Mouse (Mus musculus): ENCODE results near the gene Gcnt2. TPM values are rescaled to one million over a fixed set of nuclear protein-coding genes. Genes with fewer than 3 reads are reported as not detected.
"Not testable (repeated sequence)": the region's sequence is repeated elsewhere in the genome, so short reads cannot be mapped to it uniquely, and the experiment has no call there.

Gcnt2 gene
- polyA plus RNA-seq, 3 experiments from 2014 or later = 0.17 to 1.1 TPM; not detected in 1

DNA sequence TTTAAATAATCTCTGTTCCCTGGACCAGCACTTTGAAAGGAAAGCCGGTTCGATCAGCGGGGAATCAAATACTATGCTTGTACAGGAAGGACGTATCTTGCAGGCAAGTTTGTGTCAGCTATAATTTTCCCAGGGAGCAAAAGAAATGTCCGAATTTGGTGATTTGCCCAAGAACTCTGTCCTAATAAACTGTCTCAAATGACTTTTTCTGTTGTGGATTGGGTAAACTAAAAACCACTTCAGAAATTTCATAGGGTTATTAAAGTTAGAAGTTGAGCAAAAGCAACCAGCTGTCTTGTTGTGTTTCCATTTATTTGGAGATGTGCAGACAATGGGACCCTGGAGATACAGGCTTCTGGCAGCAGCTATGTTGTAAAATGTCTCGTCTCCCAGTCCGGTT lies 47.7 kb downstream of the Gcnt2 start:
- ATAC-seq = no peak

DNA sequence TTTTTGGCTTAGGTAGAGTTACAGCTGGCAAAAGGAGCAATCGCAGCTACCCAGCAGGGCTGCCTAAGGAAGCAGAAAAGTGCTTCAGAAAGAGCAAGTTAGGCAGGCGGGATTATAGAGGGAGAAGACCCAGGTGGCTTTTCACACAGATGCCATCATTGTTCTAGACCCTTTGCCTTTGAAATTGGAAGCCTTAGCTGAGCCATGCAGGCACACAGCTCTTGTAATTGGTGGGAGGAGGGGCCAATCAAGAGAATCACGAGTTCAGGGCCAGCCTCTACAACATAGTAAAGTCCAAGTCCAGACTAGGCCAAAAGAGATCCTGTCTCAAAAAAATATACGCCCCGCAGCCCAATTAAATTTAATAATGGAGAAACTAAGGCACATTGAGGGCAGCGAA lies 48.5 kb downstream of the Gcnt2 start:
- ATAC-seq = no peak

DNA sequence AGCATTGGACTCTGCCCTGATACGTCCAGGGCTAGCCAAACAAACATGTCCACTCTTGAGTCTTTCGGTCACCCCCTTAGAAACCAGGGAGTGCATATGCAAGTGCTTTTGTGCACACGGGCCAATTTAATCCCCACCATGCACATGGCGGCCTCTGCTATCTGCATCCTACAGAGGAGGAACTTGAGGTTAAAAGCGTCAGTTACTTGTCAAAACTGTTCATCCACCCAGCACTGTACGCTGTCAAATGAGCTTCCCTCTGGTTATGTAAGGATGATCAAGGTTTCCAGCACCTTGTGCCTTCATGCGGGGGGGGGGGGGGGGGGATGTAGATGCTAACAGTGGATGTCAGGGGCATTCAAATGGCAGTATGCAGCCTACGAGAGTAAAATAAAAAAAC lies 49.5 kb downstream of the Gcnt2 start:
- no peak for ATAC-seq

DNA sequence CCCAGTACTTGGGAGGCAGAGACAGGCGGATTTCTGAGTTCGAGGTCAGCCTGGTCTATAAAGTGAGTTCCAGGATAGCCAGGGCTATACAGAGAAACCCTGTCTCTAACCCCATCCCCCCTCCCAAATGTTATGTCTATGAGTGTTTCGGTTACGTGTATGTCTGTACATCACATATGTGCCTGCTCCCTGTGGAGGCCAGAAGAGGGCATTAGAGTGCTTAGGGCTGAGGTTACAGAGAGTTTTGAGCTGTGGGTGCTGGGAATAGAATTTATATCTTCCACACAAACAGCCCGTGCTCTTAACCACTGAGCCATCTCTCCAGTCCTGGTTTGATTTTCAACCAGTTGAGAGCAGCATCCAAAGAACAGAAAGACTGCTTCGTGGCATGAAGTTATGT lies 50.5 kb downstream of the Gcnt2 start:
- no peak for ATAC-seq

DNA sequence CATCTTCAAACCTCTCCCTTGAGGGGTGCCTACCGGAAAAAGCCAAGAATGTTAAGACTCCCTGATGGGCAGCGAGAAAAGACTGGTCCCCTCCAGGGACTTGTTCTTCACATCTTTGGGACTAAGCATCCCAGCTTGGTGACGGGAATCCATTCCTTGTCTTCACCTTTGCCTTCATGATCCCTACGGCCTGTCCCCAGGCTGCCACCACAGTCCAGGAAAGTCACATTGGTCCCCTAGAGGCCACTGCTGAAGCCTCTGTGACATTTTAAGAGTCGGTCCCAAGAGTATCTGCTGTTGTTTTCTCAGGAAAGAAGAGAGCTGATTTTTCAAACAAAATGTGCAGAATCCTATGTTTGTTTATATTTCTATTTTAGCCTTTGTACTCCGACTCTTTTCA lies 52.4 kb downstream of the Gcnt2 start:
- no peak for ATAC-seq

DNA sequence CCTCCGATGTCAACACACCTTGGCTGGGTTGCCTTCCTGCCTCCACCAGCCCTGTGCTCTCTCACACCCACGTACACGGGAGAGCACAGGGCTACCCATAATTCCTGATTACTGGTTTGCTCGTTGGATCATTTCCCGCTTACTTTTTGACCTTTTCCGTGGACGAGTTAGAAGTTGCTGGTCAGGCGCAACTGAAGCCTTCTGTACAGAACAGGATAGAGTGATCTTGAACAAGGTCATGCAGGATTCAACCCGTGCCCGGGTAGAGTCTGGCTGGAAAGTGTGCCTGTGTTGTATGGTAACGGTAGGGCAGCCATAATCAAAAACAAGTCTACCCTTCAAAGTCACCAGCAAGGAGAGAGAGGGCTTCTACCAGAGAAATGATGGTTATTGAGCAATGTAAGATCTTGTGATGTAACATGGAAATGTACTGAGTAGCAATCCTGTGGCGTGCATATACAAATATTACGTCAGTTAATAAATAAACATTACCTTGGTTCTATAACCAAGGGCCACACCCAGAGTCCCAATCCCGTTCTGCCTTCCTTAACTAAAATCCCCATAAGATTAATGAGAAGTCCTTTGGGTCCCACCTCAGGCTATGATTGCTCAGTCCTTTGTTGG lies 54.0 kb downstream of the Gcnt2 start:
- no peak for ATAC-seq

DNA sequence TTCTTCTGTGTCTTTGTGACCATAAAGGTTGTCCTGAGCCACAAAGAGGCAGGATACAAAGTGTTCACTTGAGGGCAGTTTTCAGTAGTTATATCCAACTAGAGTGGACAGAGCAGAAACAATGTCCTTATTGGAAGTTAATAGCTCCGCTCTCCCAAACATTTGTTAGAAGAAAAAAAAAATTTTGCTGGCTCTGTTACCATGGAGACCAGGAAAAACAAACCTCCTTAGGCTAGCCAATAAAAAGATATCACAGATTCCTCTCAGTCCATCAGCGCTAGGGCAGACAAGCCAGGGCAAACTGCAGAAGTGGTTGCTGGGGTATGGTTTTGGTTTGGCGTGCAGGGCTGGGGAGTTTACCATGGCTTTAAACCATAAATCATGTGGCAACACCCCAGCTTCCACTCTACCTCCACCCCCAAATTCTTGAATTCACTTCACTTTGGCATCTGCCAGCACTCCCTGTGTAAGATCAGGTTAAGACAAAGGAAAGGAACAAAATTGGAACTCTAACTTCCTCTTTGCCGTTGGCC lies 54.6 kb downstream of the Gcnt2 start:
- no peak for ATAC-seq

DNA sequence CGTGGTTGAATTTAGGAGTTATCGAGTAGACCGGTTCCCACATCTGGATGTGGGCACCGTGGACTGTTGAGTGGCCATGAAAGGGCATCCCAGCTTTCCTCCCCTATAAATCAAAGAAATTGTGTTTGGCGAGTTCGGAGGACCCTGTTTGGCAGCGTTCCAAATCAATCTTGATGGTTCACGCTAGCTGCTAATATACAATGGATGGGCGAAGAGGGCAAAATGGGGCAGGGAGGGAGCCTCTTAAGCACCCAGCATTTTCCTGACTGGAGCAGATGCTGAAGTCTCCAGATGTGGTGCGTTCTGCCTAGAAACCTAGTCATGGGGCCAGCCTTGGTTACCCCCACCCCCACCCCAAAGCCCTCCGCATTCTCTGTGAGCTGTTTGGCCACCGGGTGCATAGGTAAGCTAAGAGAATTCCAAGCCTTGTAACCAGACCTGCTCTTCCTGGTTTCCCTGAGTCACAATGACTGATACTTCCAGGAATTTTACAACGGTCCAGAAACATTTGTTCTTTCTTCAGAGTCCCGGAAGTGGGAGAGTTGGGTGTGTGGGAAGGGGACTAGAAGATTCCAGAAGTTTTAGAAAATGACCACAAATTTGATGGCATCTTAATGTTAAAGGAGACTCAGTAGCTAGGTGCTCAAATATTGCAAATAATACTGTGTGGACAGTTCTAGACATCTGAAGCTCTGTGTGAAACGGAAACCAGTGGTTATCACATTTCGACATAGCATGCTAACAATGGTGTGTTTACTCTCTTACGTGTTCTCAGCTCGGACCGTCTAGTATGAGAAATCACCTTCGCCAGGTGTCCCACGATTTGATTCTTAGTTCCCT lies 57.0 kb downstream of the Gcnt2 start:
- no peak for ATAC-seq

DNA sequence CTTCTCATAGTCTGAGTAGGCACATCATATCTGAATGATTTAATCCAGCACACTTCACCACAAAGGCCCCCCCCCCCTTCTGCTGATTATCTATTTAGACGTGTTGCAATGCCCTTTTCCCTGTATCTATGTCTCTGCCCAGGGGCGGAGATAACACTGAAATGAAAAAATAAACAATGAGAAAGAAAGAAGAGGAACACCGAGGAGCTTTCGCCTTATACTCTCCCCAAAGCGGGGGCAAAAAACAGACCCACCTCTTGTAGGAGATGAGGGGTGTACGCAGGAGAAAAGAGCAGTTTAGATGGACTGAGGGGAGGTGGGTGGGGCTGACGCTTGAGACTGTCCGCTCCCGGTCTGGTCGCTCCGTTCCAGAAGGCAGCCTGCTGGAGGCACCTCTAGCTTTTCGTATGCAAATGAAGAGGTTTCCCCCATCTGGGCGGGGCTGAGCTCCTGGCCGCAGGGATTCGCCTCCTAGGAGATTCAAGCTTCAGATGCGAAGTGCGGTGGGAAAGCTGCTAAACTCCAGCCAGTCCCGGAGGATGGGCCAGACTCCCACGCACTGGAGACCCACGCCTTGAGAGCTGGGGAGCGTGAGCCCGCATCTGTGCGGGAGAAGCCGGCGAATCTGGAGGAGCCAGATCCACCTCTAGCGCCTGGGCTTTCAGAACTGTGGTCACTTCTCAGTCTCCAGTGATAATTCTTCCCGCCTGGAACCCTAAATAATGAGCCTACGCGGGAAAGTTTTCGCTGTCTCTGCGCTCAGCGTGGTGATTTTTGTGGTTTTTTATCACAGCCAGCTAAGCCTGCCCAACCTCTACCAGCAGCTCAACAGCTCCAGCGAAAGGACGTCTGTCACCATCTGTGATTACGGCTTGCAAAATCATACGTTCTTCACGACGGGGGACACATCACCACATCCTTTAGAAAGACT lies 57.9 kb downstream of the Gcnt2 start:
- no peak for ATAC-seq

DNA sequence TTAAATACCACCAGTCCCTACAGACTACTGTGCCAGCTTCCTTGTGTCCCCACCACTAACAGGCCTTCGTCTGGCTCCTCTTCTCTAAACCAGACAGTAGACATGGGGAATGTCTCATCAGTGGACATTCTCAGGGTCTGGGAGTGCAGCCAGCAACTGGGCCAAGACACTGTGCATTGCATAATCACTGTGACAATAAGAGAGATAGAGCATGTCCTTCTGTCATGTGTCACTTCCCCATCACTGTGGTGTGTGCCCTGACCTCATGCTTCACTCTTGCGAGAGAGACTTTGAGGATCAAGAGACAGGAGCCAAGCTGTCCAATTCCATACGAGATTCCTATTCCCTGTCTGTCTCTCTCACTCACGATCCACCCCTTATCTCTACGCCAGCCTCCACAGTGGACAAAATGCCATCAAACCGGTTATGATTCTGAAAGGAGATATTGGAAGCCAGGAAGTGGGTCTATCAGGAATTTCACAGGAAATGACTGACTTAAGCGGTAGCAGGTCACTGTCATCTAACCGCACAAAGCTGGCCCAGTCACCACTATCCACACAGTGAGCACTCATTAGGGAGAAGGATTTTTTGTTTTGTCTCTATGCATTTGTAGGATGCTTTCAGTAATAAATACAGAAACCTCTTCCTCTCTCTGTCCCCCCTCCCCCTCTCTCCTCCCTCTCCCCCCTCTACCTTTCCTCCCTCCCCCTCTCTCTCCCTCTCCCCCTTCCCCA lies 61.9 kb downstream of the Gcnt2 start:
- ATAC-seq = no peak

DNA sequence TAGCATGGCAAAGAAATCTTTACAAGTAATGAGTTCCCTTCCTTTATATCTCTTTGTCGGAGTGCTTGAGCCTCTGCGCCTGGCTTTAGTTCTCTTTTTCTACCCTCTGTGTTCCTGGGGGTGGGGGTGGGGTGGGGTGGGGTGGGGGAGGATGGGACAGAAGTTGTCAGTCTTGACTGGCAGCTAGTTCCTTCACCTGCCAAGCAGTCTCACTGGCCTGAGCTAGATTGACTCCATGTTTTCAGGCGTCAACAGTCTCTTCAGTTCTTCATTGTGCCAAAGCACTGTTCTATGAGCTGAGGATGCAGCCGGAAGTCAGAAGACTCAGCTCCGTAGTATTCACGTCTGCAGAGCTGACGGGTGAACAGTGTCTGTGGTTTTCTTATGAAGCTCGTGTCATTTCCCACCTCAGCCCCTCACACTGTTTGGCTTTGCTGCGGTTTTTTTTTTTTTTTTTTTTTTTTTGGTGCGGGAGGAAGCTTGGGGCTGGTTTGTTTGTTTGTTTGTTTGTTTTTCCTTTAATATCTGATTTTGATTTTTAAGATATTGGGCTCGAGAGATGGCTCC lies 62.8 kb downstream of the Gcnt2 start:
- no peak for ATAC-seq

DNA sequence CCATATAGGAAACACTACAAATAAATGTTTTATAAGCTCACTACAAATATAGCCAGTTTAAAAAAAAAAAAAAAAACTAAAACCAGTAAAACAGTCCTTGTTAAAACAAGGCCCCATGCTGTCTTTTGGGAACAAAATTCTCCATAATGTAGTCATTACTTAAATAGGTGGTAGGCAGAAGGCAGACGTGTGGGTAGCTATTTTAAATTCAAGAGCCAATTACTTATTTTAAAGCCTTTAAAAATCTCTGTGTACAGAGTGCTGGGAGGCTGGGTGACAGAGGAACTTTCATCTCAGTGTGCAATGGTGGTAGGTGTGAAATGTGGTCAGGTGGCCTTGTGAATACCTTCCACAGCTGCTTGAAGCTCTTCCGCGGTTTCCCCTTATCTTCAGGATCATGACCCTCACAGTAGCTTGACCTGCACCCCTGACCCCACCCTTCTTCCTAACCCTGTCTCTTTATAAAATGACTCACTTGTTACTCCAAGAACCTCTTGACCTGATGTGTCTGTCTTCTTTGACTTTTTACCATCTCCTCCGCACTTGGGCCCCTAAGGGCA lies 64.3 kb downstream of the Gcnt2 start:
- no peak for ATAC-seq

DNA sequence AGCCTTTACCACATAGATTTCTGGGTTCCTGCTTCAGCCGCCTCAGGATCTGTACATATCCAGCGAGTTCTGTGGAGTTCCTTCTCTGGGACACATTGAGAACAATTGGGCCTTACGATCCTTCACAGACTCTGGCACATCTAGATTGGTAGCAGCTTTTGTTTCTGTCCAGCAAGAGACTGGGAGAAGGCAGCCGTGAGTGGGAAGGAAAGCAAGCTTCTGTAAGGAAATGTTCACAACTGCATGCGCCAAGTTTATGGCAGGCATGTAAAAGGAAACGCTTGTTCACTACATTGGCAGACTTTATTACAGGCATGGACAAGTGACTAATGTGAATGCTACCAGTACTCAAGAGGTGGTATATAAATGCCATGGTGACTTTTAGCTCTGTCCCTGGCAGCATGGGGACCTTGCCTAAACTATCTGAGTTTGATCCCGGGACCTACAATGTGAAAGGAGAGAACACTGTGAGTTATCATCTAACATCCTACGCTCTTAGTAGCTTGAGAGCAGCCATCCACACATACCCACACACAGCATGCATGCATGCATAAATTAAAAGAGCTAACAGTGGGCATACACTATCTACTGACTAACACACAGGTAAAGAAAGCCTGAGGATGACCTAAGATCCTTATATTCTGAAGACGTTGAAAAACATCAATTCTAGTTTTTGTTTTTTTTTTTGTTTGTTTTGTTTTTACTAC lies 68.8 kb downstream of the Gcnt2 start:
- no peak for ATAC-seq

DNA sequence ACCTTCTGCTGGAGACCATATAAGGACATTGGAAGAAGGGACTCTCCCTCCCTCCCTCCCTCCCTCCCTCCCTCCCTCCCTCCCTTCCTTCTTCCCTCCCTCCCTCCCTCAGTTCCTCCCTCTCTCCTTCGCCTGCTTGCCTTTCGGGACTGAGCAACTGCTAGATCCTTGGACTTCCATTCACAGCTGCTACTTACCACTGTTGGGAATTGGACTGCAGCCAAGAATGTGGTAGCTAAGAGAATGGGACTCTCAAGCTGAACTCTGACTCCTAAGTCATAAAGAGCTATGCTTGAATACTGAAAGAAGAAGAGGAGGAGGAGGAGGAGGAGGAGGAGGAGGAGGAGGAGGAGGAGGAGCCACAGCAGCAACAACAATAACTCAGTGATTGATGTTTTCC lies 72.3 kb downstream of the Gcnt2 start:
- ATAC-seq = not testable (repeated sequence)

DNA sequence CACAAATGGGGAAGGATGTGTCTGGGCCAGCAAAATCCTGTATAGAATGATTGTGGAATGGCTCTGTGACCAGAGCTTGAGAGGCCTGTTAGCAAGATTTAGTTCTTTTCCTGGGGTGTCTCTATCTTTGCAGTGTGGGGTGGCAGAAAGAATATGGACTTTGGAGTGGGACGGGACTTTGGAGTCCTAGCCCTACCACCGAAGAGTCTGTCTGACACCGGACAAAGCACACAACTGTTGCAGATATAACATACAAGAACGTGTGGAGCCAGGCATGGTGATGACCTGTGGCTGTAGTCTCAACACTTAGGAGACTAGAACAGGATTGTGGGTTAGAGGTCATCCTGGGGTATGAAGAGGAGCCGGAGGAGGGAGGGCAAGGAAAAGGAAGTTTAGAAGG lies 73.0 kb downstream of the Gcnt2 start:
- ATAC-seq = no peak

DNA sequence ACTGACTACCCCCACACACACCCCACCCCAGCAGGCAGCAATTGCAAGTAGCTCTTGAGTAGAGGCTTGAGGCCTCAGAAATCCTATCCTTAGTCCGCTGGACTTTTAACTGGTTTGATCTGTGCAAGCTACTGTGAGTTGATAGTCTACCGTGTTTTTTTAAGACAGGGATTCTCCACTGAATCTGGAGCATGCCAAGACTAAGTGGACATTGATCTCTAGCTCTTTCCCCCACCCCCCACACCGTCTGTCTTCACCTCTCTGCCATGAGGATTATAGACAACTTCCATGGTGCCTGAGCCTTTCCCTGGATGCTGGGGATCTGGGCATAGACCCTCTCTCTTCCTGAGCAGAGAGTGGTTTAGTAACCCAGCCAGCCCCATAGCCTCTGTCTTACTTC lies 74.8 kb downstream of the Gcnt2 start:
- ATAC-seq = no peak

DNA sequence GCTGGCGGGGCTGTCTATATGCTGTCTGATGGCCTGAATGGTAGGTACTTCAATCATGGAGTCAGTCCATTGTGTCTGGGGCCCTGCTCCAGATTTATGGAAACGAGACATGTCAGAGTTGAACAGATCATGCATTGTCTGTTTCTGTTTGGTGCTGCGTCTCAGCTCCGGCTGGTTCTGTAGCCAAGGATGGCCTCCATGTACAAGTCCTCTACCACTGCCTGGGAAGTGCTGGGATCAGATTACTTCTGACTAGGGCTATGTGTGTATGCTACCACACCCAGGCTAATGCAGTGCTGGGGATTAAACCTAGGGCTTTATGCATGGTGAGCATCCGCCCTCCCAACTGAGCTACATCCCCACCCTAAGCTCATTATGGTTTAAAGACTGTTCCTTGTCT lies 78.0 kb downstream of the Gcnt2 start:
- ATAC-seq = no peak

DNA sequence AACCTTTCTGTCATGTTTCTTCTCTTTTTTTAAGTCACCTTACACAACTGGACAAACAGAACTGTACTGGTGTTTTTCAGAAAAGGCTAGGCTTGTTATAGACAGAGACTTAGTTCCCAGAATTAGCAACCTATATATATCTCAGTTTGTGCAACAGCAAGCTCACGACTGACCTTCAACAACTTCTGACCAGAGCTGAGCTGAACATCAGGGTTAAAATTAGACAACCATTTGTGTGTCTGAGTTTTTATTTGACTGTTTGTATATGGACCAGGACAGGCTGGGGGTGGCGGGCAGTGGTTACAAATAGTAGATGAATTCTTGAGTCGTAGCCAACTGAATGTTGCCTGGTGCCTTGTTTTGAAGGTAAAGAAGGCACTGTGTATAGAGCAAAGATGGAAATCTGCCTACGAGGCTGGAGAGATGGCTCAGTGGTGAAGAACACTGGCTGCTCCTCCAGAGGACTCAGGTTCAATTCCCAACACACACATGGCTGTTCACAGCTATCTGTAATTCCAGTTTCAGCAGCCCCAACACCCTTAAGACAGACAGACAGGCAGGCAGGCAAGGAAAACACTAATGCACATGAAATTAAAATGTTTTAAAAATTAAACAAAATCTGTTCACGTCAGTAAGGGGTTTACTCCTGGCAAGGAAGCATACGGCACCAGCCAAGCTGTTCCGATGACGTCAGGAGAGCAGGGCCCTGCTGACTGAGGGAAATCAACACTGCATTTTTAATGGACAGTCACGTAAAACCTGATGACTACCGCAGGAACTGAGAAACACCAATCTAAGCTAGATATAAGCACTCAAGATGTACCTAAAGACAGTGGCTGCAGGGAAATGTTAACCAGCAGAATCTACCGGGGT lies 79.2 kb downstream of the Gcnt2 start:
- no peak for ATAC-seq

DNA sequence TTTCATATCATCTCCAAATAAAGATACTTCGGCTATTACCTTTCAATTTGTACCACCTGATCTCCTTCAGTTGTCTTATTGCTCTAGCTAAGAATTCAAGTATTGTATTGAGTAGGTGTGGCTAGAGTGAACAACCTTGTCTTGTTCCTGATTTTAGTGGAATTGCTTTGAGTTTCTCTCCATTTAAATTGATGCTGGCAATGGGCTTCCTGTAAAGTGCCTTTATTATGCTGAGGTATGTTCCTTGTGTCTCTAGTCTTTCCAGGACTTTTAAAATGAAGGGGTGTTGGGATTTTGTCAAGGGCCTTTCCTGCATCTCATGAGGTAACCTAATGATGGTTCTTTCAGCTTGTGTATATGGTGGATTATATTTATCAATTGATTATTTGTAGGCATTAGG lies 83.5 kb downstream of the Gcnt2 start:
- ATAC-seq = no peak

DNA sequence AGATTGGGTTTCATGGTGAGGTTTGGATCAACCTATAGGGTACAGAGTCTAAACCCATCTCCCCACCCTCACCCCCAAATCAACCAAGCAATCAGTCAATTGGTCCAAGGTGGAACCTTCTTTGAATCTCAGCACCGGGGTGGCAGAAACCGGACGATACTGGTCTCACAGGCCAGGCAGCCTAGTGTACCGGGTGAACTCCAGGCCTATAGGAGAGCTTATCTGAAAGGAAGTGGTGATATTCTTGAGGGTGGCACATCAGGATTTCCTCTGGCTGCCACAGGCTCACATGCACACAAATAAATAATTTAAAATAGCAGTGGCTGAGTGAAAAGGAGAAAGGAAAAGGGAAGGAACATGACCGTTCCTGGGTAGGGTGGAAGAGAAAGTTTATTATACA lies 84.4 kb downstream of the Gcnt2 start:
- ATAC-seq = no peak

All from inflammation-experienced regulatory T-cells, adult 6 months (primary cell).